Mouse (Mus musculus) thymus, postnatal 25 days (tissue): ENCODE results near the gene Enho.

Experiments
- DNase-seq: peaks from one replicate; pipeline ENCODE4 v3.0.0; 2022

The Enho gene

GRCm38 (mm10) chr4:41628202-41628927 is 11.8 kb downstream of the Enho start:
- no peak for DNase-seq

DNA sequence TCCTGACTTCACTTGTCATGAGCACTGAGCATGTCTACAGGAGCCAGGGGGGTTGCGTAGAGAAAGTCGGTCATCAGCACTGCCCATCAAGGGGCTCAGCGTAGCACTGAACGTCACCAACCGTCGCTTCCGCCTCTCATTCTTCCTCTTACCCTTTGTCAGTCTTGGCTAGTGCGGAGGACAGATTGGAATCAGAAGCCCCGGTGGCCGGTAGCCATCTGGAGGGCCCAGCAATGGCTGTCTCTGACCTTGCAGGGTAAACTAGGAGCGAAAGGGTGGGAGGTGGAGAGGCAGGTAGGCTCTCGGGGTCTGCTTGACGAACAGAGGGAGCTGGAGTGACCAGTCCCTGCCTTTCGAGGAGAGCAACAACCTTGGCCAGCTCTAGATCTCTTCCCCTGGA is 18.1 kb downstream of the Enho start:
- DNase-seq: no peak

- DNase-seq: no peak
Observed at GRCm38 (mm10) chr4:41618916-41619746, 21.0 kb downstream of the Enho start.

DNA sequence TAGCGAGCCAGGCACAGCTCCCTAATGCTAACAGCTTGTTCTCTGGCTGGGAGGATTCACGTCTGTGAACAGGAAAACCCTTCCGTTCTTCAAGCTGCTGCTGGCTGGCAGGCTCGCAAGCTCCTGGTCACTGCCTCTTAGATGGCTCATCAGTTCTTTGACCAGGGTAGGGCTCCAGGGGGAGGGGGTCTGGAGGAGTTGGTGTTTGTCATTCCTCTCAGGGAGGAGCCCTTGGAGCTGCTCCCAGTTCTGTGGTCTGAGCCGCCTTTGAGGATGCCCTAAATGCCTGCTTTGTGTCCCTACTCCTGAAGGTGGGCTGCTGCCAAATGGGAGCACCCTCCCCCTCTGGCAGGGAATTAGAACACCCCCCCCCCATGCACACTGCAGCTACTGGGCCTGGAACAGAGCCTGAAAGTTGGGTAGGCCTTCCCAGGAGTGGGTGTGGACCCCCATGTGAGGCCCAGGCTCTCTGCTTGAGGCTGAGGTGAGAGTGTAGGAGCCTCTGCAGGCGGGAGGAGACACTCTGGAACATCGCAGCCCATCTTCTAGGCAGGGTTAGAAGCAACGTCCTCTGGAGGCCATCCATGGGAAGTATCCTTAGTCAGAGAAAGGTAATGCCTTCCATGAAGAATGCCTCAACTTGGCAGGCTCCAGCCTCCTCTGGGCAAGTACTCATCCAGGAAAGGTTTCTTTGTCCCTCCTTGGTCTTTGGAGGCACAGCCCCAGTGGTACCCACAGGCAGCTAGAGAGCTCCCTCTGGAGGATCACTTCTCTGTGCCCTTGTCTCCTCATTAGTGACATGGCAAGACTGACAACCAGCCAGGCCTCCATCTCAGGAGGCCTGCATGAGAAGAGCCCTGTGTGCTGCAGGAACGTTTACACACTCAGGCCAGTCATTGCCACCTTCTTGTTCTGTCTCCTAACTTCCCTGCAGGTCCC is 24.2 kb downstream of the Enho start:
- no peak for DNase-seq

GRCm38 (mm10) chr4:41614156-41614555 is 26.0 kb downstream of the Enho start:
- peak; percentile 62 for DNase-seq

DNA sequence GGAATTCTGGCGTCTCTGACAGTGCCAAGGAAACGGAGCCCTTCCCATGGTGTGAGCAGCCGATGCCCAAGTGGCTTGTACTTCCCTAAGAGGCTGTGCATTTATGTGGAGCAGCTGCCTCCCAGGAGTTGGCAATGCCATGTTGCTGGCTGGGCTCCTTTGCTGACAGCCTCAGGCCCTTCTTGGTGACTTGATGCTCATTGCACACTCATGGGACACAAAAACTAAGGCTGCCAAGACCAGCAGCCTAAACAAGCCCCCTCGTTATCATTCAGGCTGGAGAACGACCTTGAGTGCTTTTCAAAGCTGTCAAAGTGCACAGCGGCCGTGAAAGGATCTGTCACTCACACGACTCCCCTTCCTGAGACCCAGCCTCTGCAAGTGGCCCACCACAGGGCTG is 28.0 kb downstream of the Enho start:
- no peak for DNase-seq

- no peak for DNase-seq
Observed at GRCm38 (mm10) chr4:41610594-41610980, 29.5 kb downstream of the Enho start.

- peak; percentile 43 for DNase-seq
Observed at GRCm38 (mm10) chr4:41609681-41610593, 30.2 kb downstream of the Enho start.

GRCm38 (mm10) chr4:41606784-41607183 is 33.3 kb downstream of the Enho start:
- peak; percentile 37 for DNase-seq

- DNase-seq: no peak
Observed at GRCm38 (mm10) chr4:41604476-41605396, 35.4 kb downstream of the Enho start.

DNA sequence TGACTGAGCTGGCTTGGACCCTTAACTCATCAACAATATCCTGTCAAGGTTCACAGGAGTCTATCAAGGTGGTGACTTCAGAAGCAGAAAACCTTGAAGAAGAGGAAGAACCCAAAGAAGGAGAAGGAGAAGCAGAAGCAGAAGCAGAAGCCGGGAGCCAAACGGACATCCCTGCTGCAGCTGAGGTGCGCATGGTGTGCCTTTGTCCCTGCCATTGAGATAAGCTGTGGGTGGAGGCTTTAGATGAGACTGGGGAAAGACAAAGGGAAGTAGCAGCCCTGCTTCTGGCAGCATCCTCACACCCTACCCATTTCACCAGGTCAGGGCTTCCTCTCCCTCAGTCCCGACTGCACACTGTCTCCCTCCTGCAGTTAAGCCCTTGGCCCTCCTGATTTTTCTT is 37.3 kb downstream of the Enho start:
- DNase-seq: no peak
